Mouse (Mus musculus) hindbrain, embryonic 13.5 days (tissue): Measurements from ENCODE around the gene Cyth3. TPM values are rescaled to one million over a fixed set of nuclear protein-coding genes. Genes with fewer than 3 reads are reported as not detected.

Experiments
- ATAC-seq: fragments of 200-750 bp; cut with Nextera tagmentation; 2 replicates; pipeline ENCODE4 v1.8.0; 2017; ENCODE audit warnings: moderate TSS enrichment; ENCODE audit not compliant: low FRiP score
- H3K27ac ChIP-seq: fragments of 300-500 bp; sonication (generic); 2 replicates; pipeline ENCODE4 v1.5.1; 2015; ENCODE audit warnings: inconsistent platforms, mild to moderate bottlenecking, moderate library complexity
- H3K27me3 ChIP-seq: fragments of 300-500 bp; sonication (generic); 2 replicates; pipeline ENCODE4 v1.6.1; 2015; ENCODE audit warnings: mild to moderate bottlenecking, inconsistent platforms
- H3K36me3 ChIP-seq: fragments of 300-500 bp; sonication (generic); 2 replicates; pipeline ENCODE4 v1.6.1; 2015; ENCODE audit warnings: mild to moderate bottlenecking, inconsistent platforms
- H3K4me1 ChIP-seq: fragments of 300-500 bp; sonication (generic); replicated peaks from 2 replicates; pipeline ENCODE4 v1.6.1; 2015; ENCODE audit warnings: inconsistent platforms
- H3K4me2 ChIP-seq: fragments of 300-500 bp; sonication (generic); 2 replicates; pipeline ENCODE4 v1.6.1; 2015; ENCODE audit warnings: inconsistent platforms, mild to moderate bottlenecking, moderate library complexity
- H3K4me3 ChIP-seq: fragments of 300-500 bp; sonication (generic); 2 replicates; pipeline ENCODE4 v1.5.1; 2015; ENCODE audit warnings: mild to moderate bottlenecking, inconsistent platforms
- H3K9ac ChIP-seq: fragments of 300-500 bp; sonication (generic); 2 replicates; pipeline ENCODE4 v1.6.1; 2015; ENCODE audit warnings: mild to moderate bottlenecking, inconsistent platforms
- H3K9me3 ChIP-seq: fragments of 300-500 bp; sonication (generic); 2 replicates; pipeline ENCODE4 v1.6.1; 2016; ENCODE audit warnings: inconsistent platforms
- WGBS: fragments of 180-500 bp; shearing (Covaris S2); methylation state at CpG from one replicate; pipeline ENCODE4 v1.1.7; 2015; 5-methylcytosine and 5-hydroxymethylcytosine counted together
- polyA plus RNA-seq: library from polyadenylated mRNA; unstranded; fragments of >200 nt; fragmentation: Nextera tagmentation; extraction: Ambion mirVana; gene quantifications from 2 replicates; pipeline ENCODE4 v1.2.1, GENCODE M21; 2015

The Cyth3 gene
- polyA plus RNA-seq, 1 experiment from 2014 or later = 34.2 TPM

DNA sequence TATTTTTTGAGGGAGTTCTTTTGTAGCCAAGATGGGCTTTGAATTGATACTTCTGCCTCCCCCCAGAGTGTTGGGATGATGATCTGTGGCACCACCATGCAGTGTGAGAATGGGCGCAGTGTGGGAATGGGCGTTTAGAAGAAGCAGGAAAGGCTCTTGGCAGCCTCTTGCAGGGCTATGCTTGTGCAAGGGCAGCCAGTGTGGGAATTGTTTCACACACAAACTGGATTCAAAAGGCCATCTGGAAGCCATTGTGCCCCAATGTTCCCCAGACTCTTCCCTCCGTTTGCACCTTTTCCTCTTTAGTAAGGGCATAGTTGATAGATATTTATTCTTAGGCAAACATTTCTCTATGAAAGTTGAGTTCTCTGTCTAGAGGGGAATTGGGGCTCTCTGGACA lies 19.3 kb downstream of the Cyth3 start:
- no peak overlapping the region for H3K27ac ChIP-seq

DNA sequence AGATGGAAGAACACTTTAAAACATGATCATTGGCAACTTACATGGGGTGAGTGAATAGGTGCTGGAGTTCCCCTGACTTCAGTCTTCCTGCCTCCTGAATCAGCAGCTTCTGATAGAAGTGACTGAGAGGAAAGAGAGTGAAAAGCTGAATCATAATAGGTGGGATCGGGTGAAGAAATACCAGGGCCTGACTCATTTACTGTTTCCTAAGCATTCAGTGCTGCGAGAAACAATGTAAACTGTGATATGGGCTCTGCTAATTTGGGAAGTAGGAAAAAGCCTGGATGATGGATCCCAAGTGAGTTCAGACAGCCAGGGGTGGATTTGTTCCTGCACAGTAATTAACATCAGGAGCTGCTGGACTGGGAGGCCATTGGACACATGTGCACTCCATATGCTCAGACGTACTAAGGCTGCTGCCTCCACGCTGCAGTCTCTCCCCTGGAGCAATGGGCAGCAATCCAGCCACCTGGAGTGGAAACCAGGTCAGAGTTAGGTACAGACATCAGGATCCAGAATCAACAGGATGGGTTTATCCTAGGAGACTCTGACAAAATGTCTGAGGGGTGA lies 20.1 kb downstream of the Cyth3 start:
- Histone ChIP-seq H3K9ac (no peak overlapping the region), H3K4me1 (peaks cover 12% of the 10 kb centered on the region), H3K4me2 (no peak overlapping the region), H3K27me3 (no peaks in the 10 kb centered on the region), H3K4me3 (no peak overlapping the region), H3K36me3 (no peaks in the 10 kb centered on the region), H3K27ac (peak overlapping the region; percentile 1; the same call in 1 of the 2 replicates), H3K9me3 (no peaks in the 10 kb centered on the region)
- ATAC-seq = no peak
- 47% methylated on average over 4 of the region's 4 CpGs for WGBS

More for the DNA sequence above, 19.3 kb downstream of the Cyth3 start:
- WGBS = 70% methylated on average over 3 of the region's 3 CpGs
- Histone ChIP-seq H3K4me1 (peaks cover 12% of the 10 kb centered on the region), H3K36me3 (no peaks in the 10 kb centered on the region), H3K27me3 (no peaks in the 10 kb centered on the region), H3K9ac (no peak overlapping the region), H3K4me2 (no peak overlapping the region), H3K4me3 (no peak overlapping the region), H3K9me3 (no peaks in the 10 kb centered on the region)
- no peak for ATAC-seq

DNA sequence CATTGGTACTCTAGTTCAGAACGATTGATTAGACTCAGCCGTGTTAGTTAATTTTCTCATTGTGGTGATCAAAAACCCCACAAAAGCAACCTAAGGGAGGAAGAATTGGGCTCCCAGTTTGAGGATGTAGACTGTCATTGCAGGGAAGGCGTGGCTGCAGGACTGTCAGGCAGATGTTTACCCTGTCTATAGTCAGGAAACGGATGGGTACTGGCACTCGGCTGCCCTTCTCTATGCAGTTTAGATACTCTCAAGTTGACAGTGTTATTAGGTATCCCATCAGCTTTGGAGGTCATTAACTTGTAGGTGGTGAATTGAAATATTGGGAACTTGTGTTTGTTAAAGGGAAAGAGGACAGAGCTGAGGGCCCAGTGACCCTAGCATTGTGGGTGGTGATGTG lies 23.7 kb downstream of the Cyth3 start:
- H3K4me2 ChIP-seq = no peak overlapping the region
- ATAC-seq = no peak
- peaks cover 7% of the 10 kb centered on the region for H3K4me1 ChIP-seq
- H3K36me3 ChIP-seq = no peaks in the 10 kb centered on the region
- 78% methylated on average over 5 of the region's 5 CpGs for WGBS
- H3K9ac ChIP-seq = no peak overlapping the region
- H3K27ac ChIP-seq = no peak overlapping the region
- H3K27me3 ChIP-seq = no peaks in the 10 kb centered on the region
- 0 out of 2 replicates have a peak, but pooled peaks cover 4% of the 10 kb centered on the region for H3K9me3 ChIP-seq
- H3K4me3 ChIP-seq = no peak overlapping the region

DNA sequence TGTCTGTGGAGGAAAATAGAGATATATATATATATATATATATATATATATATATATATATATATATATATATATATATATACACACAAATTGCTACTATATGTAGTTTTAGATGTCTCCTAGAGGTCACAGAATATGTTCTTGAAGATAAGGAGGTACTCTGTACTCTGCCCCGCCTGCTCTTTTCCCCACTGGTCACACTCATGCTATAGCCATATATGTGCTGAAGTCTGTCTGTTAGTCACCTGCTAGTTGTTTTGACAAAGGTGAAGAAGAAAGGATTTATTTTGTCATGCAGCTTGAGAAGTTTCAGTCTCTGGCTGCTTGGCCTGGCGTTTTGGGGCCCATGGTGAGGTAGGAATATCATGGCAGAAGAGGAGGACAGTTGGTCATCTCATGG lies 25.2 kb downstream of the Cyth3 start:
- H3K27ac ChIP-seq = 0 out of 2 replicates have a peak overlapping the region, but pooled peaks have one; percentile 23
- no peak overlapping the region for H3K4me3 ChIP-seq
- no peaks in the 10 kb centered on the region for H3K27me3 ChIP-seq
- H3K9me3 ChIP-seq = 0 out of 2 replicates have a peak, but pooled peaks cover 4% of the 10 kb centered on the region
- no peak overlapping the region for H3K4me2 ChIP-seq
- ATAC-seq = no peak
- WGBS = 97% methylated on average over 2 of the region's 2 CpGs
- H3K4me1 ChIP-seq = peaks cover 11% of the 10 kb centered on the region
- no peak overlapping the region for H3K9ac ChIP-seq
- H3K36me3 ChIP-seq = no peaks in the 10 kb centered on the region

DNA sequence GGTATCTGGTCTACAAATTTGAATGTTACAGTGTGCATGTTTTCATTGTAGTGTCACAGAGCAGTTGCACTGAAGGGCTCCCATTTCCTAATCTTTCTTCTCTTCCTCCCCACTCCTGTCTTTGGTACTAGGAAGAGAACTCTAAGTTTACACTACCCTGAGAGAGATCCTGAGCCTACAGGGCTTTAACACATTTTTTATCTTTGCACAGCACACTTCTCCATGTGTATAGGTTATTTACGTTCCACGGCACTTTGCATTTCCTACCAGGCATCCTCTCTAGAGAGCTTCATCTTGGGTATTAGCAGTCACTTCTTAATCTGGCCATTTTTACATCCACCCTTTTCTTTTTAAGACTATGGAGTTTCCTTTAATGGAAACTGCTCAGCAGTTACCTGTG lies 25.8 kb downstream of the Cyth3 start:
- Histone ChIP-seq H3K9me3 (0 out of 2 replicates have a peak, but pooled peaks cover 4% of the 10 kb centered on the region), H3K27me3 (no peaks in the 10 kb centered on the region), H3K9ac (no peak overlapping the region), H3K4me3 (no peak overlapping the region), H3K4me1 (peaks cover 9% of the 10 kb centered on the region), H3K27ac (no peak overlapping the region), H3K36me3 (no peaks in the 10 kb centered on the region), H3K4me2 (no peak overlapping the region)
- ATAC-seq = no peak
- 88% methylated on average over 2 of the region's 2 CpGs for WGBS

DNA sequence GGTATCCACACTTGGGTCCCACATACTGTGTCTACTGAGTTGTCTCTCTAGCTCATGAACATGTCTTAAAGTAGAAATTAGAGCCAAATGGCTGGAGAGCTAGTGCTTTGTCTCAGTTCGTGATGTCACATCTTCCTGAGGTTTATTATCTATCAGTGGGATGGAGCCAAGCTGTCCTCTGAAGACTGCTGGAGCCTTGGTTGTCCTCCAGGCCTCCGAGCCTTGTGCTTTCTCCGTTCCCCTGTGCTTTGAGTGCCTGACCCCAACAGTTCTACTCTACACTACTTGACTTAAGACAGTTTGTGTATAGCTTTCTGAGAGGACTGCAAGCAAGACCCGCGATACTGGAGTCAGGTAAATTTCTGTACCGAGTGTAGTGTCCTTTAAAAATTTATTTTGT lies 26.9 kb downstream of the Cyth3 start:
- 0 out of 2 replicates have a peak, but pooled peaks cover 4% of the 10 kb centered on the region for H3K9me3 ChIP-seq
- no peak for ATAC-seq
- H3K36me3 ChIP-seq = no peaks in the 10 kb centered on the region
- H3K4me2 ChIP-seq = no peak overlapping the region
- H3K4me1 ChIP-seq = peaks cover 10% of the 10 kb centered on the region
- WGBS = 96% methylated on average over 6 of the region's 6 CpGs
- no peak overlapping the region for H3K9ac ChIP-seq
- no peak overlapping the region for H3K4me3 ChIP-seq
- no peak overlapping the region for H3K27ac ChIP-seq
- no peaks in the 10 kb centered on the region for H3K27me3 ChIP-seq

DNA sequence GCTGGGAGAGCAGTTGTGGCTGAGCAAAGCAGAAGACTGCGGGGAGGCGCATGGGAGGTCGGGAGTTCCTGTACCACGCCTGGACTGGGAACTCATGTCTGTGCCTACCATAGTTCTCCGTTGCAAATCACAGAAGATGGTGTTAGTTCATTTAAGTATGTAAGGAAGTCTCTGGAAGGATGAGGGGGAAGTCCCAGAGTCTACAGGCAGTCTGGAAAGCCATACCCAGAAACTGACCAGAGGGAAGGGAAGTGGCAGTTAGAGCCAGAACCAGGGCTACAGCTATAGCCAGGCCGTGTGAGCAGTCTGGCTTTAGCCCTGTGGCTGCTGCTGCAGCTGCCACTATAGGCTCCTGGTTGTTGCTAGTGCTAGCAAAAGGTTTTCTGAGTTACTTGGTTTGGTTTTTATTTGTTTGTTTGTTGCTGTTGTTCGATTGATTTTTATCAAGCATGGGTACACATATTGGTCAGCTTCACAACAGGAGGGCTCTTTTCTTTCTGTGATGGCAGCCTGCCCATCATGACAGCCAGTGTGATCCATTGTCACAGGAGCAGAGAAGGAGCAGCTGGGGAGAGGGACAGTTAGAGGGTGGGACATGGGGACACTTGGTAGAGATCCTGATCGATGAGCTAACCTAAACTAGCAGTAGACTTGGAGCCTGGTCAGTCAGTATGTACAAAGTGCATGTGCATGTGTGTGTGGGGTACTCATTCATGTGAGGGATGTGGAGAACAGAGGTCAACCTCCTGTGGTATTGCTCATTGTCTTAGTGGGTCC lies 29.8 kb downstream of the Cyth3 start:
- Histone ChIP-seq H3K27ac (no peak overlapping the region), H3K4me3 (no peak overlapping the region), H3K27me3 (no peaks in the 10 kb centered on the region), H3K9ac (no peak overlapping the region), H3K4me2 (no peak overlapping the region), H3K4me1 (peaks cover 25% of the 10 kb centered on the region), H3K9me3 (0 out of 2 replicates have a peak, but pooled peaks cover 4% of the 10 kb centered on the region), H3K36me3 (no peaks in the 10 kb centered on the region)
- no peak for ATAC-seq
- 82% methylated on average over 8 of the region's 8 CpGs for WGBS

DNA sequence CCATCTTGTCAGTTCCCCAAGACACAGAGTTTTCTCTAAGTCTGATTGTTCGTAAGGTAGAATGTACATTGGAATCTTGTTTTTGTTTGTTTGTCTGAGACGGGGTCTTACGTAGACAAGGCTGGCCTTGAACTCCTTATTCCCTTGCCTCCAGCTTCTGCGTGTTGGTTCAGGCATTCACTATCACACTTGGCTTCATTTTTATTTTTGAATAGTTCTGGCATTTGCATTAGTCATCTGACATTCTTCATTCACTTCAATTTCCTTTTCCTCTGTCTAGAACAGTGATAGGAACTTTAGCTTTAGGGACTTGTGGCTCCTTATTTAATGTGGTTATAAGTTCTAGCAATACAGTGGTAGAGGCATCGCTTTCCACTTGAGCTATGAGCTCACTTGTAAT lies 31.2 kb downstream of the Cyth3 start:
- ATAC-seq = no peak
- H3K4me1 ChIP-seq = peaks cover 29% of the 10 kb centered on the region
- H3K4me3 ChIP-seq = no peak overlapping the region
- H3K4me2 ChIP-seq = no peak overlapping the region
- no peaks in the 10 kb centered on the region for H3K36me3 ChIP-seq
- no peaks in the 10 kb centered on the region for H3K27me3 ChIP-seq
- H3K9me3 ChIP-seq = 0 out of 2 replicates have a peak, but pooled peaks cover 4% of the 10 kb centered on the region
- WGBS = 98% methylated on average over 5 of the region's 5 CpGs
- H3K9ac ChIP-seq = no peak overlapping the region
- no peak overlapping the region for H3K27ac ChIP-seq

DNA sequence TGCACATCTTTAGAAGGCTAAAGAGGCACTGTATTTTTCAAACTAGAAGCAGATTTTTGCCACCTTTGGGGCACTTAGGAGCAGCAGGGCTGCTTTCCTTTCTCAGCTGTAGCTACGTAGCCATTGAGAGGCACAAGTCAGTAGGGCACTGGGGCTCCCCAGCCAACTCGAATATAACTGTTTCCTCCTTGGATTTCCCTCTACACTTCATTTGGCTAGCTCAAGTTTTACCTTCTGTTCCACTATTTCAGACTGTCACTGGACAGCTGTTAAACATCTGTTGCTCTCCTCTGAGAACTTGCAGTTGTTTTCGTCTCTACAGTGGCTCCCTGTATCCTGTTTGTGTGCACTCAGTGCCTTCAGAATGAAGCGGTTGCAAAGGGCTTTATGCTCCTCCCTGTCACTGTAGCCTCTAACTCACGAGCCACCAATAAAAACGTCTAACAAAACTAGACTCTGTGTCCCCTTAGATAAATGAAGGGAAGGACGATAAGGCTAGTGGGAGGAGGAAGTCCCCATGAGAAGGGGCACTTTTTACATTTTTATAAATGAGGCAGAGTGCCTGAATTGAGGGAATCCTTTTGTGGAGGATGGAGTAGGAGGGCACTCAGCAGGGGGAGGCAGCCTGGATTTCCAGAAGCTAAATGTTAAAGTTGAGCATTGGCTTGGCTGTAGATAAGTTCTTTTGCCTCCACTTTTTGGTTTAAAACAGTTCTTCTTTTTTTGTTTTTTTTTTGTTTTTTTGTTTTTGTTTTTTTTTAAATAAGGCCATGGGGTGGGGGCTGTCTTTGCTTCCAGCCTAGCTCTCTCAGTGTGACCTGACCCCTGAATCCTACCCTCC lies 32.6 kb downstream of the Cyth3 start:
- WGBS = 12% methylated on average over 7 of the region's 7 CpGs
- H3K27ac ChIP-seq = peak overlapping the region; percentile 41; the same call in 1 of the 2 replicates
- ATAC-seq = no peak

DNA sequence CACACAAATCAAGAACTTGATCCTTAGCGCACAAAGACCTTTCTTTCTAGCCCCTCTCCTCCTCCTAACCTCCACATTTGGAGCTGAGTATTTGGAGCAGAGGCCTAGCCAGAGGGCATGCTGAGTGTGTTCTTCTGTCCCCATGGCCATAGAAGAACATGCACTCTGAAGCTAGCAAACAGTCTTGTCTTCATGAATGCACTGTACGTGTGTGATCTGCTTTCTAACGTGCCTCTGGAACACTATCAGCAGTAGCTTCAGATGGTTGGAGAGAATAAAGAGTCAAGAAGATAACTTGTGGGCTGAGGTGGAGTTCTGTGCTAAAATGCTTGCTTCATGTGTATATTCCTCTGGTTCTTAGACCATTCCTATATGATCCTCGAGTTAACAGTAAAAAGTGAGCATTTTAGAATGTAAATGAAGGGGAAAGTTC lies 33.3 kb downstream of the Cyth3 start:
- no peak overlapping the region for H3K27ac ChIP-seq
- no peak for ATAC-seq

More for the DNA sequence above, 32.6 kb downstream of the Cyth3 start:
- Histone ChIP-seq H3K9me3 (0 out of 2 replicates have a peak, but pooled peaks cover 4% of the 10 kb centered on the region), H3K27me3 (no peaks in the 10 kb centered on the region), H3K4me3 (no peak overlapping the region), H3K9ac (no peak overlapping the region), H3K4me1 (peaks cover 29% of the 10 kb centered on the region), H3K4me2 (no peak overlapping the region), H3K36me3 (no peaks in the 10 kb centered on the region)

DNA sequence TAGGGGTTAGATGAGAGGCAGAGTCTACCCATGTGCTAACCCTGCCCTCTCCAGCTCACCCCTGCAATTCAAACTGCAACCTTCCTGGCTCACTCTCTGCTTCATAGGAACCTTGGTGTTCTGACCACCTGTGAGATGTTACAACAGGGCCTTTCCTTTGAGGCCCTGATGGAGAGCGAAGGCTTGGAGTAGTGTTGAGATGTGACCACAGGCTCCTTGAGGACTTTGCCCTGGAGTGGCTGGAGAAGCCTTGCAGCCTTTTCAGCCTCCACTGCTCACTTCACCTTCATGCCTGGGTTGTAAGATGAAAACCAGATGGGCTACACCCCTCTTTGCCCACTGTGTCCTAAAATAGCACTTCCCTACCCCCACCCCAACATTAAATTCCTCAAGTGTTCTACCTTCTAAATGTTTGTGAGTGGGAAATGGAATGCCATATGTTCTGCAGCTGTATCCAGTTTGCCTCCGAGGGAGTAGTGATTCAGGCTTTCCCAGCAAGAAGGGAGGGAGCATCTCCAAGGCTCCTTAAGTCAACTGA lies 34.5 kb downstream of the Cyth3 start:
- Histone ChIP-seq H3K9ac (no peak overlapping the region), H3K9me3 (no peaks in the 10 kb centered on the region)
- WGBS = 78% methylated on average over 2 of the region's 2 CpGs

More for the DNA sequence above, 33.3 kb downstream of the Cyth3 start:
- no peak overlapping the region for H3K9ac ChIP-seq
- peaks cover 29% of the 10 kb centered on the region for H3K4me1 ChIP-seq
- 68% methylated on average over 4 of the region's 4 CpGs for WGBS
- H3K36me3 ChIP-seq = no peaks in the 10 kb centered on the region
- H3K4me3 ChIP-seq = no peak overlapping the region
- H3K4me2 ChIP-seq = no peak overlapping the region
- H3K9me3 ChIP-seq = 0 out of 2 replicates have a peak, but pooled peaks cover 4% of the 10 kb centered on the region
- no peaks in the 10 kb centered on the region for H3K27me3 ChIP-seq

More for the DNA sequence above, 34.5 kb downstream of the Cyth3 start:
- ATAC-seq = no peak
- H3K4me1 ChIP-seq = peaks cover 29% of the 10 kb centered on the region
- no peak overlapping the region for H3K4me2 ChIP-seq
- no peak overlapping the region for H3K4me3 ChIP-seq
- no peaks in the 10 kb centered on the region for H3K36me3 ChIP-seq
- H3K27ac ChIP-seq = 0 out of 2 replicates have a peak overlapping the region, but pooled peaks have one; percentile 2
- H3K27me3 ChIP-seq = no peaks in the 10 kb centered on the region
